Mouse (Mus musculus) liver, postnatal 0 days (tissue): ENCODE data around the gene Zfp811.

Source experiments
- CTCF ChIP-seq: sonication (generic); IDR thresholded peaks from 2 replicates; pipeline ENCODE4 v1.5.1; 2016; ENCODE audit warnings: antibody characterized with exemption, low read depth
- EP300 ChIP-seq: IDR thresholded peaks from 2 replicates; pipeline ENCODE4 v1.6.1; 2016; ENCODE audit warnings: antibody characterized with exemption, low read depth, mild to moderate bottlenecking

DNA sequence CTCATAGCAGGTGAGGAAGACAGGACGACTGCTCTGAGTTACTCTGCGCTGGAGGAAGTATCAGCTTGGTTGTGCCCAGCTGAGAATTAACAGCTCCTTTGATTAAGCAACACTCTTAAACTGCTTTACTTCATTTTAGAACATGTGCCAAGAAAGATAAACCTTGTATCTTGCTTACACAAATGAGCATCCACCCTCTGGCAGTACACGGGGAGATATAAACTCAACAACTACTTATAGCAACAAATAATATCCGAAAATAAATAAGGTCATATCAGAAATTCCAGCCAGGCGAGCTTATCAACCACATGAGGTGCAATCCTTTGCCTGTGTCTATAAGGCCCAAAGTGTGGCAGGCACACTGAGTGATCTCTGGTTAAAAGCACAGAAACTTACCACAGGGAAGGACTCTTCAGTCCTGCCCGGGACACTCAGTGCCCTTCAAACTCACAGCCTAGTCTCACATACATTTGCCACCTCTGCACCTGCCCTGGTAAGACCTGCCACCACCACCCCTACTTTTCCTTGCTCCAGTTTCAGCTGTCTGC is 56.8 kb downstream of the Zfp811 start:
- TF ChIP-seq CTCF, result no peak
- TF ChIP-seq EP300, result peak; percentile 71; the same call in 1 of the 2 replicates
